Mouse (Mus musculus): ENCODE measurements at regions not wholly inside any gene's neighbourhood (a gene's known extent, or its start where the extent isn't known, plus 50 kb on each side); places are given as distances from the start of the nearest gene placed in this dataset.

GRCm38 (mm10) chr3:60275249-60275838, 193.7 kb downstream of the Sucnr1 start:
- Histone ChIP-seq H3K27ac (ENCODE audit: insufficient read depth, low read depth, low read length) (no peak overlapping the region), H3K27me3 (replicated peaks; ENCODE audit: control insufficient read depth, insufficient read depth, low read length) (no peaks in the 10 kb centered on the region), H3K4me1 (ENCODE audit: control insufficient read depth, insufficient read depth, low read length) (no peaks in the 10 kb centered on the region), H3K4me3 (ENCODE audit: insufficient read depth, low read depth, low read length) (no peak overlapping the region), H3K36me3 (ENCODE audit: control insufficient read depth, insufficient read depth, low read length) (no peaks in the 10 kb centered on the region)
- no peak for TF ChIP-seq CTCF (conservative IDR thresholded peaks at IDR 0.05; ENCODE audit: insufficient read depth, insufficient read length, low read depth, low read length)
- no peak for TF ChIP-seq POLR2A (IDR thresholded peaks at IDR 0.05; ENCODE audit: low read depth, low read length)
- WGBS: 83% methylated on average over 6 of the region's 6 CpGs
- DNase-seq: no peak

GRCm38 (mm10) chr3:60277791-60278190, 194.8 kb upstream of the Mbnl1 start:
- H3K27ac ChIP-seq (ENCODE audit: insufficient read depth, low read depth, low read length): no peak overlapping the region
- no peaks in the 10 kb centered on the region for H3K36me3 ChIP-seq (ENCODE audit: control insufficient read depth, insufficient read depth, low read length)
- H3K4me1 ChIP-seq (ENCODE audit: control insufficient read depth, insufficient read depth, low read length): no peaks in the 10 kb centered on the region
- H3K4me3 ChIP-seq (ENCODE audit: insufficient read depth, low read depth, low read length): no peak overlapping the region
- 66% methylated on average over 1 of the region's 1 CpGs for WGBS
- H3K27me3 ChIP-seq (replicated peaks; ENCODE audit: control insufficient read depth, insufficient read depth, low read length): no peaks in the 10 kb centered on the region
- DNase-seq: no peak
- TF ChIP-seq CTCF (conservative IDR thresholded peaks at IDR 0.05; ENCODE audit: insufficient read depth, insufficient read length, low read depth, low read length) (no peak), POLR2A (IDR thresholded peaks at IDR 0.05; ENCODE audit: low read depth, low read length) (no peak)

GRCm38 (mm10) chr3:60281229-60281628, 191.4 kb upstream of the Mbnl1 start:
- Histone ChIP-seq H3K4me3 (ENCODE audit: insufficient read depth, low read depth, low read length) (no peak overlapping the region), H3K27ac (ENCODE audit: insufficient read depth, low read depth, low read length) (no peak overlapping the region), H3K4me1 (ENCODE audit: control insufficient read depth, insufficient read depth, low read length) (no peaks in the 10 kb centered on the region), H3K27me3 (replicated peaks; ENCODE audit: control insufficient read depth, insufficient read depth, low read length) (no peaks in the 10 kb centered on the region), H3K36me3 (ENCODE audit: control insufficient read depth, insufficient read depth, low read length) (no peaks in the 10 kb centered on the region)
- no peak for TF ChIP-seq POLR2A (IDR thresholded peaks at IDR 0.05; ENCODE audit: low read depth, low read length)
- no peak for TF ChIP-seq CTCF (conservative IDR thresholded peaks at IDR 0.05; ENCODE audit: insufficient read depth, insufficient read length, low read depth, low read length)
- DNase-seq: no peak

GRCm38 (mm10) chr3:60281959-60282495, 190.6 kb upstream of the Mbnl1 start:
- Histone ChIP-seq H3K36me3 (ENCODE audit: control insufficient read depth, insufficient read depth, low read length) (no peaks in the 10 kb centered on the region), H3K4me3 (ENCODE audit: insufficient read depth, low read depth, low read length) (no peak overlapping the region), H3K4me1 (ENCODE audit: control insufficient read depth, insufficient read depth, low read length) (no peaks in the 10 kb centered on the region), H3K27me3 (replicated peaks; ENCODE audit: control insufficient read depth, insufficient read depth, low read length) (no peaks in the 10 kb centered on the region), H3K27ac (ENCODE audit: insufficient read depth, low read depth, low read length) (no peak overlapping the region)
- whole genome bisulfite sequencing: 64% methylated on average over 3 of the region's 3 CpGs
- no peak for DNase-seq
- no peak for TF ChIP-seq POLR2A (IDR thresholded peaks at IDR 0.05; ENCODE audit: low read depth, low read length)
- TF ChIP-seq CTCF (conservative IDR thresholded peaks at IDR 0.05; ENCODE audit: insufficient read depth, insufficient read length, low read depth, low read length): no peak

GRCm38 (mm10) chr3:60292142-60292541, 180.5 kb upstream of the Mbnl1 start:
- H3K27me3 ChIP-seq (replicated peaks; ENCODE audit: control insufficient read depth, insufficient read depth, low read length): no peaks in the 10 kb centered on the region
- WGBS: 91% methylated on average over 2 of the region's 2 CpGs
- no peak for DNase-seq
- H3K4me3 ChIP-seq (ENCODE audit: insufficient read depth, low read depth, low read length): no peak overlapping the region
- no peak overlapping the region for H3K27ac ChIP-seq (ENCODE audit: insufficient read depth, low read depth, low read length)
- no peaks in the 10 kb centered on the region for H3K36me3 ChIP-seq (ENCODE audit: control insufficient read depth, insufficient read depth, low read length)
- no peak for TF ChIP-seq CTCF (conservative IDR thresholded peaks at IDR 0.05; ENCODE audit: insufficient read depth, insufficient read length, low read depth, low read length)
- TF ChIP-seq POLR2A (IDR thresholded peaks at IDR 0.05; ENCODE audit: low read depth, low read length): no peak
- H3K4me1 ChIP-seq (ENCODE audit: control insufficient read depth, insufficient read depth, low read length): no peaks in the 10 kb centered on the region

- Histone ChIP-seq H3K4me1 (ENCODE audit: control insufficient read depth, insufficient read depth, low read length) (no peaks in the 10 kb centered on the region), H3K27ac (ENCODE audit: insufficient read depth, low read depth, low read length) (no peak overlapping the region), H3K36me3 (ENCODE audit: control insufficient read depth, insufficient read depth, low read length) (no peaks in the 10 kb centered on the region), H3K4me3 (ENCODE audit: insufficient read depth, low read depth, low read length) (no peak overlapping the region), H3K27me3 (replicated peaks; ENCODE audit: control insufficient read depth, insufficient read depth, low read length) (no peaks in the 10 kb centered on the region)
- no peak for DNase-seq
- TF ChIP-seq CTCF (conservative IDR thresholded peaks at IDR 0.05; ENCODE audit: insufficient read depth, insufficient read length, low read depth, low read length) (no peak), POLR2A (IDR thresholded peaks at IDR 0.05; ENCODE audit: low read depth, low read length) (no peak)
- WGBS: 86% methylated on average over 2 of the region's 2 CpGs
These were observed 179.7 kb upstream of the Mbnl1 start for GRCm38 (mm10) chr3:60292940-60293339.

GRCm38 (mm10) chr3:60305399-60305798, 167.2 kb upstream of the Mbnl1 start:
- Histone ChIP-seq H3K27me3 (replicated peaks; ENCODE audit: control insufficient read depth, insufficient read depth, low read length) (no peaks in the 10 kb centered on the region), H3K4me1 (ENCODE audit: control insufficient read depth, insufficient read depth, low read length) (no peaks in the 10 kb centered on the region), H3K4me3 (ENCODE audit: insufficient read depth, low read depth, low read length) (no peak overlapping the region), H3K36me3 (ENCODE audit: control insufficient read depth, insufficient read depth, low read length) (no peaks in the 10 kb centered on the region), H3K27ac (ENCODE audit: insufficient read depth, low read depth, low read length) (no peak overlapping the region)
- DNase-seq: no peak
- WGBS: 94% methylated on average over 3 of the region's 3 CpGs
- TF ChIP-seq CTCF (conservative IDR thresholded peaks at IDR 0.05; ENCODE audit: insufficient read depth, insufficient read length, low read depth, low read length) (no peak), POLR2A (IDR thresholded peaks at IDR 0.05; ENCODE audit: low read depth, low read length) (no peak)

Measured in kidney, adult 2 months (tissue).